Mouse (Mus musculus) brain, embryonic 14.5 days (tissue): ENCODE data around the gene Smarca5.

ENCODE experiments used
- CTCF ChIP-seq: fragments of 200-500 bp; IDR thresholded peaks from 2 replicates; pipeline ENCODE4 v1.5.1; 2012; ENCODE audit warnings: inconsistent platforms, mild to moderate bottlenecking, moderate library complexity, borderline replicate concordance; ENCODE audit not compliant: insufficient read depth, insufficient read length; ENCODE audit errors: extremely low read depth
- POLR2A ChIP-seq: fragments of 200-500 bp; IDR thresholded peaks from 2 replicates; pipeline ENCODE4 v1.6.1; 2012; ENCODE audit warnings: mild to moderate bottlenecking, inconsistent platforms, borderline replicate concordance; ENCODE audit not compliant: poor library complexity, insufficient read depth, insufficient read length, severe bottlenecking; ENCODE audit errors: extremely low read depth

DNA sequence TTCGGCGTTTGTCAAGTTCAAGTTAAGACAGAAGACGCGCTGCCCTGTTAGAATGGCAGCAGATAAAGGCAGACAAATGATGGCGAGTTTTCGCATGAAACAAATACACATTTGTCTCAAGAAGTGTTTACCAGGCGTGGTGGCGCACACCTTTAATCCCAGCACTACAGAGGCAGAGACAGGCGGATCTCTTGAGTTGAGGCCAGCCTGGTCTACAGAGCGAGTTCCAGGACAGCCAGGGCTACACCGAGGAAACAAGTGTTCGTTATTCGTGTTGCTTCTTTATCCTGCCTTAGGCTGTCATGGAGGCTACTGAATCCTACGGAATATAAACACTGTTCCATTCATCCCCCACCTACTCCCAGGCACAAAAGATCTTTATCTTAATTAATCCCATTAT is 635 bp upstream of the Smarca5 start:
- TF ChIP-seq CTCF (no peak), POLR2A (no peak)
